Mouse (Mus musculus) heart, embryonic 13.5 days (tissue): ENCODE data around the gene Bach2. TPM values are rescaled to one million over a fixed set of nuclear protein-coding genes. Genes with fewer than 3 reads are reported as not detected.
A peak's percentile ranks its signal among the peaks of the same experiment; 100 is the strongest.

Source experiments
- ATAC-seq: fragments of 200-750 bp; cut with Nextera tagmentation; 2 replicates; pipeline ENCODE4 v1.8.0; 2017; ENCODE audit warnings: moderate TSS enrichment; ENCODE audit not compliant: insufficient number of reproducible peaks, low FRiP score, low TSS enrichment; ENCODE audit errors: extremely low read depth
- H3K27ac ChIP-seq: fragments of 300-500 bp; sonication (generic); replicated peaks from 2 replicates; pipeline ENCODE4 v1.5.1; 2015; ENCODE audit warnings: moderate library complexity, mild to moderate bottlenecking, inconsistent platforms
- H3K27me3 ChIP-seq: fragments of 300-500 bp; sonication (generic); replicated peaks from 2 replicates; pipeline ENCODE4 v1.6.1; 2015; ENCODE audit warnings: mild to moderate bottlenecking, inconsistent platforms
- H3K36me3 ChIP-seq: fragments of 300-500 bp; sonication (generic); 2 replicates; pipeline ENCODE4 v1.6.1; 2015; ENCODE audit warnings: mild to moderate bottlenecking, inconsistent platforms
- H3K4me1 ChIP-seq: fragments of 300-500 bp; sonication (generic); 2 replicates; pipeline ENCODE4 v1.6.1; 2015; ENCODE audit warnings: inconsistent platforms
- H3K4me2 ChIP-seq: fragments of 300-500 bp; sonication (generic); 2 replicates; pipeline ENCODE4 v1.6.1; 2015; ENCODE audit warnings: inconsistent platforms, mild to moderate bottlenecking, moderate library complexity
- H3K4me3 ChIP-seq: fragments of 300-500 bp; sonication (generic); 2 replicates; pipeline ENCODE4 v1.5.1; 2015; ENCODE audit warnings: moderate library complexity, mild to moderate bottlenecking, inconsistent platforms
- H3K9ac ChIP-seq: fragments of 300-500 bp; sonication (generic); 2 replicates; pipeline ENCODE4 v1.6.1; 2015; ENCODE audit warnings: inconsistent platforms, mild to moderate bottlenecking, moderate library complexity
- H3K9me3 ChIP-seq: fragments of 300-500 bp; sonication (generic); 2 replicates; pipeline ENCODE4 v1.6.1; 2016; ENCODE audit warnings: inconsistent platforms
- WGBS: fragments of 180-500 bp; shearing (Covaris S2); methylation state at CpG from one replicate; pipeline ENCODE4 v1.1.7; 2015; ENCODE audit warnings: mixed read lengths; 5-methylcytosine and 5-hydroxymethylcytosine counted together
- polyA plus RNA-seq: library from polyadenylated mRNA; unstranded; fragments of >200 nt; fragmentation: Nextera tagmentation; extraction: Ambion mirVana; gene quantifications from 2 replicates; pipeline ENCODE4 v1.2.1, GENCODE M21; 2015

The Bach2 gene
- polyA plus RNA-seq, 1 experiment from 2014 or later = 7.0 TPM

GRCm38 (mm10) chr4:32274776-32275294 is 36.2 kb downstream of the Bach2 start:
- Histone ChIP-seq H3K9ac (no peak overlapping the region), H3K36me3 (no peaks in the 10 kb centered on the region; the same call in 1 of the 2 replicates), H3K4me1 (no peaks in the 10 kb centered on the region), H3K4me2 (no peak overlapping the region), H3K9me3 (no peaks in the 10 kb centered on the region), H3K27me3 (no peaks in the 10 kb centered on the region), H3K4me3 (no peak overlapping the region), H3K27ac (no peak overlapping the region)
- ATAC-seq = no peak
- 83% methylated on average over 6 of the region's 6 CpGs for WGBS

DNA sequence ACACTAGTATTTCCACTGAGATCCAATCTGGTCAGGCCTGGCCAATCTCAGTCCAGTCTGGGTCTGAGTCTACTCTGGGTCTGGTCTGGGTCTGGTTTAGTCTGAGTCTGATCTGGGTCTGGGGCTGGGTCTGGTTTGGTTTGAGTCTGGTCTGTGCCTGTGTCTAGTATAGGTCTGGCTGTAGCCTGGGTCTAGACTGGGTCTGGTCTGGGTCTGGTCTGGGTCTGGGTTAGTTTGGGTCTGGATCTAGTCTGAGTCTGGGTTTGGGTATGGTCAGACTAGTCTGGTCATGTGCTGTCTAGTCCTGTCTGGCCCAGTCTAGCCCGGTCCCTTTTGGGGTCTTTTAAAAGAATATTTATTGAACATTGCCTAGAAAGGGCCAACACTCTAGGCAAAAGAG is 41.2 kb downstream of the Bach2 start:
- no peak overlapping the region for H3K4me2 ChIP-seq
- no peak overlapping the region for H3K4me3 ChIP-seq
- H3K36me3 ChIP-seq = no peaks in the 10 kb centered on the region; the same call in 1 of the 2 replicates
- no peak overlapping the region for H3K9ac ChIP-seq
- H3K4me1 ChIP-seq = peaks cover 6% of the 10 kb centered on the region; the same call in 1 of the 2 replicates
- H3K27ac ChIP-seq = no peak overlapping the region
- no peak for ATAC-seq
- H3K27me3 ChIP-seq = no peaks in the 10 kb centered on the region
- no peaks in the 10 kb centered on the region for H3K9me3 ChIP-seq
- 85% methylated on average over 1 of the region's 1 CpGs for WGBS

DNA sequence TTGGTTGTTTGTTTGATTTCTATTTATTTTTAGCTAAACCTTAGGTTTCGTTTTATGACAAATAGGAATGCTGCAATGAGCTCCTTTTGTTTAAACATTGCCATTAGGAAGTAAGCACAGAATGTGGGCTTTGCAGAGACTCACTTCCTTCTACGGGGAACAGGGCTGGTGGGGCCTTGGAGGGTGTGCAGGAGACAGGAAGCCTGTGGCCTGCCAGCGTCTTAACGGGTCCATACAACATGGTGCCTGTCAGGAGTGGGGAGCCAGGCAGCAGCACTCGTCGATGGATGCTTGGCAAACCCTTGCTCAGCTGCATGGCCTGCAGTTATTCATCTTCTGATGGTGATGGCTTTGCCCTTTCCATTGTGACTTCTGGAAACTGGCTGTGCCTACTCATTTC is 41.8 kb downstream of the Bach2 start:
- no peak for ATAC-seq
- Histone ChIP-seq H3K4me2 (no peak overlapping the region), H3K27ac (0 out of 2 replicates have a peak overlapping the region, but pooled peaks have one; percentile 0), H3K27me3 (no peaks in the 10 kb centered on the region), H3K4me1 (peaks cover 6% of the 10 kb centered on the region; the same call in 1 of the 2 replicates), H3K36me3 (no peaks in the 10 kb centered on the region; the same call in 1 of the 2 replicates), H3K9me3 (no peaks in the 10 kb centered on the region), H3K4me3 (no peak overlapping the region), H3K9ac (no peak overlapping the region)
- WGBS = 48% methylated on average over 6 of the region's 6 CpGs

GRCm38 (mm10) chr4:32281306-32281705 is 42.7 kb downstream of the Bach2 start:
- H3K4me1 ChIP-seq = peaks cover 7% of the 10 kb centered on the region
- no peaks in the 10 kb centered on the region for H3K27me3 ChIP-seq
- WGBS = 78% methylated on average over 6 of the region's 6 CpGs
- H3K36me3 ChIP-seq = no peaks in the 10 kb centered on the region; the same call in 1 of the 2 replicates
- H3K9me3 ChIP-seq = no peaks in the 10 kb centered on the region
- no peak for ATAC-seq
- H3K4me3 ChIP-seq = no peak overlapping the region
- H3K9ac ChIP-seq = no peak overlapping the region
- no peak overlapping the region for H3K27ac ChIP-seq
- H3K4me2 ChIP-seq = no peak overlapping the region

GRCm38 (mm10) chr4:32286405-32286804 is 47.8 kb downstream of the Bach2 start:
- Histone ChIP-seq H3K4me1 (peaks cover 46% of the 10 kb centered on the region), H3K36me3 (no peaks in the 10 kb centered on the region), H3K9me3 (no peaks in the 10 kb centered on the region), H3K4me3 (no peak overlapping the region), H3K9ac (no peak overlapping the region), H3K27ac (no peak overlapping the region), H3K27me3 (no peaks in the 10 kb centered on the region), H3K4me2 (no peak overlapping the region)
- WGBS = 80% methylated on average over 8 of the region's 8 CpGs
- no peak for ATAC-seq

DNA sequence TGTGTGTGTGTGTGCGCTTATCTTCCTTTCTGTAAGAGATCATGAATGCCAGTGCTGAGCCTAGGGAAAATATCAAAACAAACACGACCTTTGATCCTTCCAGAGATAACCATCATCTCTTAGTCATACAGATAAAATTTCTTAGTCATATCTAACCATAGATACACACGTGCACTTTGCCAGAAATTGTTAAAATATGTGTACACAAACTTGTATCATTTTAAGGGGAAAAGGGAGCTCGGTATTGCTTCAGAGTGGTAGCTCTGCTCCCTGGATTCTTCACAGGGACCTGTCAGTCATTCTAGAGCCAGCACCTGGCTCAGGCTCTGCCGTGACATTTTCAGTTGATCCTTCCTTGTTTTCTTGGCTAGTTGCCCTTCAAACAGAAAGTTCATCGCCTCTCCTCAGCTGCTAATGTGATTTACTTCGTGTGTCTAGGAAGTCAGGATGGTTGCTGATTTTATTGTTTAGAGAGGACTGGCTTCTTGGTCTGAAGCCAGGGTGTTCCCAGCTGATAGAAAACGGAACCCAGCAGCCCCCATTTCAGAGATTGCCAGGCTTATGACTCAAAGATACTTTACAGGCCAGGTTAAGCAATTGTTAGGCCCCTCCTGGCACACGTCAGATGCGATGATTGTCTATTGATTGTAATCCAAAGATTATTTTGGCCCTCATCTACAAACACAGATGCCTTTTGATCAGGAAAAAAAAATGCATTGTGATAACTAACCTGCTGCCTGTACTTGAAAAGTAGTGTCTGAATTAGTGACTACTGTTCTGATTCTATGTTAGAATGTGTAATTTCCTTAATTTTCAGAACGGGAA is 49.6 kb downstream of the Bach2 start:
- no peaks in the 10 kb centered on the region for H3K9me3 ChIP-seq
- H3K4me1 ChIP-seq = peaks cover 62% of the 10 kb centered on the region
- no peaks in the 10 kb centered on the region for H3K36me3 ChIP-seq
- no peak for ATAC-seq
- H3K9ac ChIP-seq = 0 out of 2 replicates have a peak overlapping the region, but pooled peaks have one; percentile 53
- H3K4me3 ChIP-seq = peak overlapping the region; percentile 11; the same call in 1 of the 2 replicates
- peak overlapping the region; percentile 50 for H3K4me2 ChIP-seq
- 20% methylated on average over 11 of the region's 11 CpGs for WGBS
- peak overlapping the region; percentile 68 for H3K27ac ChIP-seq
- H3K27me3 ChIP-seq = no peaks in the 10 kb centered on the region

- Histone ChIP-seq H3K4me3 (no peak overlapping the region), H3K9me3 (no peaks in the 10 kb centered on the region), H3K36me3 (no peaks in the 10 kb centered on the region), H3K4me2 (no peak overlapping the region), H3K9ac (no peak overlapping the region; the same call in 1 of the 2 replicates), H3K27ac (peak overlapping the region; percentile 71; the same call in 1 of the 2 replicates), H3K27me3 (no peaks in the 10 kb centered on the region), H3K4me1 (peaks cover 67% of the 10 kb centered on the region)
- 52% methylated on average over 6 of the region's 6 CpGs for WGBS
- ATAC-seq = no peak
Observed at GRCm38 (mm10) chr4:32289845-32290244, 51.2 kb downstream of the Bach2 start.

DNA sequence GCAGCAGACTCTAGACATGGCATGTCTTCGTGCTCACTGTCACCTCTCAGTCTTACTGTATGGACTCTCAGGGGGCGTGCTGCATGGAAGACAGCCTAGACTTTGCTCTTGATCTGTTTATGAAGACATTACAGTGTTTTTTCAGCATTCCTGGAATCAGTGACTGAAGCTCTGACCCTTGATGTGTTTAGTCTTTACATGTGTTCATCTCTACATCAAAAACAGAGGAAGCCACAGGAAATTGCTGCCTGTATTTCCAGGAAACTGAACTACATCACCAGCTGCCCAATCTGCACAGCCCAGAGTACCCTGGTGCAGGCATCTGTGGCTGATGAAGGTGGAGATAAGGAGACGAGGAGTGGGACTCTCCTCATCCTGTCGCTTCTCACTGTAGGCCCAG is 52.8 kb downstream of the Bach2 start:
- Histone ChIP-seq H3K4me3 (no peak overlapping the region), H3K9me3 (no peaks in the 10 kb centered on the region), H3K27ac (peak overlapping the region; percentile 71; the same call in 1 of the 2 replicates), H3K4me1 (peaks cover 72% of the 10 kb centered on the region), H3K9ac (no peak overlapping the region), H3K36me3 (no peaks in the 10 kb centered on the region), H3K27me3 (no peaks in the 10 kb centered on the region), H3K4me2 (no peak overlapping the region)
- ATAC-seq = no peak
- 68% methylated on average over 4 of the region's 4 CpGs for WGBS

GRCm38 (mm10) chr4:32293686-32294265 is 55.2 kb downstream of the Bach2 start:
- Histone ChIP-seq H3K27ac (0 out of 2 replicates have a peak overlapping the region, but pooled peaks have one; percentile 15), H3K9me3 (no peaks in the 10 kb centered on the region), H3K9ac (no peak overlapping the region), H3K27me3 (no peaks in the 10 kb centered on the region), H3K4me3 (no peak overlapping the region), H3K36me3 (no peaks in the 10 kb centered on the region), H3K4me1 (peaks cover 74% of the 10 kb centered on the region), H3K4me2 (no peak overlapping the region)
- no peak for ATAC-seq
- WGBS = 63% methylated on average over 7 of the region's 7 CpGs

- peak overlapping the region; percentile 46 for H3K27ac ChIP-seq
- H3K9ac ChIP-seq = 0 out of 2 replicates have a peak overlapping the region, but pooled peaks have one; percentile 11
- H3K27me3 ChIP-seq = no peaks in the 10 kb centered on the region
- no peak for ATAC-seq
- H3K9me3 ChIP-seq = no peaks in the 10 kb centered on the region
- H3K4me3 ChIP-seq = no peak overlapping the region
- no peaks in the 10 kb centered on the region for H3K36me3 ChIP-seq
- 44% methylated on average over 6 of the region's 6 CpGs for WGBS
- no peak overlapping the region for H3K4me2 ChIP-seq
- peaks cover 75% of the 10 kb centered on the region for H3K4me1 ChIP-seq
Observed at GRCm38 (mm10) chr4:32297071-32297671, 58.6 kb downstream of the Bach2 start.

GRCm38 (mm10) chr4:32299221-32299620 is 60.6 kb downstream of the Bach2 start:
- H3K36me3 ChIP-seq = no peaks in the 10 kb centered on the region
- WGBS = 24% methylated on average over 3 of the region's 3 CpGs
- no peak overlapping the region for H3K4me3 ChIP-seq
- ATAC-seq = no peak
- H3K27me3 ChIP-seq = no peaks in the 10 kb centered on the region
- H3K4me2 ChIP-seq = no peak overlapping the region
- peaks cover 79% of the 10 kb centered on the region for H3K4me1 ChIP-seq
- no peaks in the 10 kb centered on the region for H3K9me3 ChIP-seq
- 0 out of 2 replicates have a peak overlapping the region, but pooled peaks have one; percentile 46 for H3K27ac ChIP-seq
- H3K9ac ChIP-seq = no peak overlapping the region
